Mouse (Mus musculus) heart, adult 2 months (tissue): ENCODE measurements around the gene Sox30. TPM values are rescaled to one million over a fixed set of nuclear protein-coding genes. Genes with fewer than 3 reads are reported as not detected.

Source experiments
- DNase-seq, 2 experiments: peaks; one replicate each; pipeline ENCODE4 v3.0.0; 2021
- H3K27ac ChIP-seq: fragments of 200-600 bp; 2 replicates; pipeline ENCODE4 v1.8.1; 2022
- H3K27me3 ChIP-seq: fragments of 200-500 bp; 2 replicates; pipeline ENCODE4 v1.6.1; 2012; ENCODE audit warnings: mild to moderate bottlenecking, low read length, inconsistent platforms, mixed read lengths; ENCODE audit not compliant: control insufficient read depth, insufficient read depth
- H3K36me3 ChIP-seq: fragments of 200-500 bp; 2 replicates; pipeline ENCODE4 v1.6.1; 2012; ENCODE audit warnings: low read length, inconsistent platforms; ENCODE audit not compliant: control insufficient read depth, insufficient read depth
- H3K4me1 ChIP-seq: fragments of 200-500 bp; 2 replicates; pipeline ENCODE4 v1.6.1; 2011; ENCODE audit warnings: low read length; ENCODE audit not compliant: control insufficient read depth, insufficient read depth
- H3K4me3 ChIP-seq: fragments of 200-600 bp; 2 replicates; pipeline ENCODE4 v1.8.1; 2022
- H3K79me2 ChIP-seq: fragments of 200-500 bp; replicated peaks from 2 replicates; pipeline ENCODE4 v1.6.1; 2012; ENCODE audit warnings: mild to moderate bottlenecking, inconsistent platforms, low read length, moderate library complexity, mixed read lengths; ENCODE audit not compliant: control insufficient read depth, insufficient read depth
- H3K9ac ChIP-seq: fragments of 200-500 bp; 2 replicates; pipeline ENCODE4 v1.6.1; 2012; ENCODE audit warnings: low read depth, mild to moderate bottlenecking, control low read depth, inconsistent platforms, low read length, mixed read lengths
- CTCF ChIP-seq: fragments of 200-600 bp; IDR thresholded peaks from 2 replicates; pipeline ENCODE4 v1.8.1; 2022; ENCODE audit warnings: antibody characterized with exemption, mild to moderate bottlenecking, moderate library complexity
- EP300 ChIP-seq: fragments of 200-500 bp; IDR thresholded peaks from 2 replicates; pipeline ENCODE4 v1.6.1; 2011; ENCODE audit warnings: low read depth, low read length, control low read depth; ENCODE audit not compliant: insufficient read depth
- POLR2A ChIP-seq: fragments of 200-500 bp; IDR thresholded peaks from 2 replicates; pipeline ENCODE4 v1.6.1; 2011; ENCODE audit warnings: mild to moderate bottlenecking, low read depth, low read length, control low read depth; ENCODE audit not compliant: insufficient read depth
- WGBS: fragments of 180-500 bp; shearing (Covaris S2); methylation state at CpG from one replicate; pipeline ENCODE4 v1.1.7; 2018; 5-methylcytosine and 5-hydroxymethylcytosine counted together
- intact Hi-C: fragments of 180-260 bp; cut with DNase I; formaldehyde crosslinking; loops from one replicate; pipeline ENCODE4 v1.15.1; 2025
- polyA plus RNA-seq: library from polyadenylated mRNA; depleted of rRNA; stranded (reverse); fragments of >200 nt; gene quantifications from 2 replicates; pipeline ENCODE4 v1.2.3, GENCODE M21; 2012
- total RNA-seq, 2 experiments: library from RNA; stranded (reverse); gene quantifications; 2 replicates each; pipeline ENCODE4 v1.2.3; 2021

Sox30 gene
- total and polyA plus RNA-seq, 3 experiments: 0.14 to 0.18 (median 0.16) TPM

GRCm38 (mm10) chr11:46058916-46059315 lies 78.8 kb downstream of the Sox30 start:
- 80% methylated on average over 4 of the region's 4 CpGs for WGBS
- H3K4me1 ChIP-seq: peaks cover 19% of the 10 kb centered on the region
- no peak overlapping the region for H3K4me3 ChIP-seq

GRCm38 (mm10) chr11:46059887-46060650 lies 80.0 kb downstream of the Sox30 start:
- H3K4me3 ChIP-seq: no peak overlapping the region
- peaks cover 27% of the 10 kb centered on the region for H3K36me3 ChIP-seq
- 0 out of 2 replicates have a peak, but pooled peaks cover 2% of the 10 kb centered on the region for H3K79me2 ChIP-seq
- H3K27ac ChIP-seq: peak overlapping the region; percentile 38; the same call in 1 of the 2 replicates
- intact Hi-C loops: no loop called here
- H3K4me1 ChIP-seq: peaks cover 25% of the 10 kb centered on the region
- H3K9ac ChIP-seq: no peak overlapping the region
- no peaks in the 10 kb centered on the region for H3K27me3 ChIP-seq
- WGBS: 76% methylated on average over 8 of the region's 8 CpGs
- TF ChIP-seq CTCF (peak; percentile 54), EP300 (no peak)
- no peak for DNase-seq

More at GRCm38 (mm10) chr11:46058916-46059315, 78.8 kb downstream of the Sox30 start:
- no peak overlapping the region for H3K27ac ChIP-seq
- peaks cover 21% of the 10 kb centered on the region for H3K36me3 ChIP-seq
- H3K79me2 ChIP-seq: 0 out of 2 replicates have a peak, but pooled peaks cover 2% of the 10 kb centered on the region
- H3K9ac ChIP-seq: no peak overlapping the region
- TF ChIP-seq CTCF (no peak), POLR2A (no peak), EP300 (no peak)
- no peak for DNase-seq
- intact Hi-C loops: no loop called here
- no peaks in the 10 kb centered on the region for H3K27me3 ChIP-seq

- H3K4me3 ChIP-seq: no peak overlapping the region
- H3K36me3 ChIP-seq: peaks cover 27% of the 10 kb centered on the region
- 67% methylated on average over 5 of the region's 5 CpGs for WGBS
- intact Hi-C loops: no loop called here
- H3K79me2 ChIP-seq: 0 out of 2 replicates have a peak, but pooled peaks cover 2% of the 10 kb centered on the region
- no peak overlapping the region for H3K9ac ChIP-seq
- H3K27ac ChIP-seq: peak overlapping the region; percentile 34
- DNase-seq: no peak
- H3K27me3 ChIP-seq: no peaks in the 10 kb centered on the region
- H3K4me1 ChIP-seq: peaks cover 30% of the 10 kb centered on the region
- no peak for TF ChIP-seq POLR2A
- TF ChIP-seq CTCF: no peak
- TF ChIP-seq EP300: no peak
Observed at GRCm38 (mm10) chr11:46060651-46061020, 80.5 kb downstream of the Sox30 start.

- DNase-seq: no peak
- intact Hi-C loops: no loop called here
- no peak overlapping the region for H3K4me3 ChIP-seq
- peaks cover 31% of the 10 kb centered on the region for H3K36me3 ChIP-seq
- H3K9ac ChIP-seq: no peak overlapping the region
- H3K4me1 ChIP-seq: peaks cover 38% of the 10 kb centered on the region
- peak overlapping the region; percentile 90 for H3K27ac ChIP-seq
- no peaks in the 10 kb centered on the region for H3K27me3 ChIP-seq
- TF ChIP-seq POLR2A: no peak
- TF ChIP-seq EP300: no peak
- no peak for TF ChIP-seq CTCF
- 0 out of 2 replicates have a peak, but pooled peaks cover 2% of the 10 kb centered on the region for H3K79me2 ChIP-seq
- WGBS: 35% methylated on average over 6 of the region's 6 CpGs
Observed at GRCm38 (mm10) chr11:46061776-46062445, 81.8 kb downstream of the Sox30 start.

- DNase-seq: peak in 1 of 2 experiments; percentile 15
- TF ChIP-seq POLR2A (no peak), CTCF (no peak), EP300 (no peak)
- 0 out of 2 replicates have a peak, but pooled peaks cover 2% of the 10 kb centered on the region for H3K79me2 ChIP-seq
- H3K4me3 ChIP-seq: no peak overlapping the region
- intact Hi-C loops: no loop called here
- peaks cover 29% of the 10 kb centered on the region for H3K36me3 ChIP-seq
- no peak overlapping the region for H3K9ac ChIP-seq
- peaks cover 38% of the 10 kb centered on the region for H3K4me1 ChIP-seq
- peak overlapping the region; percentile 90 for H3K27ac ChIP-seq
- H3K27me3 ChIP-seq: no peaks in the 10 kb centered on the region
- WGBS: 26% methylated on average over 4 of the region's 4 CpGs
Observed at GRCm38 (mm10) chr11:46062569-46062968, 82.5 kb downstream of the Sox30 start.
